Mouse (Mus musculus) myocyte (in vitro differentiated cells): ENCODE results near the gene Ubr2.

Source experiments
- E2F4 ChIP-seq: IDR thresholded peaks from one replicate; pipeline ENCODE4 v1.6.1; 2011; ENCODE audit warnings: mild to moderate bottlenecking, control low read depth, moderate library complexity; ENCODE audit not compliant: insufficient read depth
- MAX ChIP-seq: IDR thresholded peaks from one replicate; pipeline ENCODE4 v1.6.1; 2011; ENCODE audit warnings: low read depth, mild to moderate bottlenecking, control low read depth
- MYOG ChIP-seq, 3 experiments: IDR thresholded peaks; one replicate each; pipeline ENCODE4 v1.6.1; 2011; ENCODE audit warnings: control low read depth in 2 of 3, low read depth in 2 of 3, mild to moderate bottlenecking in 2 of 3; ENCODE audit not compliant: insufficient read length in 2 of 3, control insufficient read depth in 1 of 3, insufficient read depth in 1 of 3
- POLR2A ChIP-seq: IDR thresholded peaks from one replicate; pipeline ENCODE4 v1.6.1; 2011; ENCODE audit warnings: low read depth, mild to moderate bottlenecking, control low read depth, moderate library complexity; ENCODE audit not compliant: insufficient read length
- POLR2AphosphoS2 ChIP-seq: IDR thresholded peaks from one replicate; pipeline ENCODE4 v1.6.1; 2011; ENCODE audit warnings: low read depth, control low read depth; ENCODE audit not compliant: insufficient read length
- USF1 ChIP-seq: IDR thresholded peaks from one replicate; pipeline ENCODE4 v1.6.1; 2011; ENCODE audit warnings: low read depth, mild to moderate bottlenecking, control low read depth, moderate library complexity

DNA sequence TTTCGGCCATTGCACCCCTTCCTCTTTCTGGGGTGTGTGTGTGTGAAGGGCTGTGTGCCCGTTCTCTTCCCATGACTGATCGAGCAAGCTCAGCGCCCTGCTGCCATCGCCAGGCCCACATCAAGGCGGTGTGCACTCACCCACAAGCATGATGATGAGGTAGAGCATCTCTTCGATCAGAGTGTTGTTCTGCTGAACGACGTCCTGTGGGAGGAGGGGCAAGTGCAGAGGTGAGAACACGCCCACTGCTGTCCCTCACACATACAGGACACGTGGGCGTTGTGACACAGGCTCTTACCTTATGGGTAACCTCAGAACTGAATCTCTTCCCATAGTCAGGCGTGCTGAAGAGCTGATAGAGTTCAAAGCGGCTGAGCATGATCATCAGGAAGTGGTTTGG lies 43.5 kb downstream of the Ubr2 start:
- TF ChIP-seq POLR2A (no peak), MYOG (IDR thresholded peaks at IDR 0.05; ENCODE audit: control insufficient read depth in 1 of 3, insufficient read depth in 1 of 3, insufficient read length in 2 of 3, low read depth in 2 of 3) (no peak), USF1 (no peak), E2F4 (no peak), MAX (no peak), POLR2AphosphoS2 (no peak)
